Mouse (Mus musculus) bone marrow macrophage, adult 2 months (primary cell): ENCODE data around the gene Lin28b.

Experiments
- CTCF ChIP-seq: IDR thresholded peaks from 2 replicates; pipeline ENCODE4 v1.5.1; 2012; ENCODE audit warnings: low read depth, mild to moderate bottlenecking, low read length, moderate library complexity
- POLR2A ChIP-seq: IDR thresholded peaks from 2 replicates; pipeline ENCODE4 v1.6.1; 2012; ENCODE audit warnings: mild to moderate bottlenecking, low read depth, low read length, borderline replicate concordance

DNA sequence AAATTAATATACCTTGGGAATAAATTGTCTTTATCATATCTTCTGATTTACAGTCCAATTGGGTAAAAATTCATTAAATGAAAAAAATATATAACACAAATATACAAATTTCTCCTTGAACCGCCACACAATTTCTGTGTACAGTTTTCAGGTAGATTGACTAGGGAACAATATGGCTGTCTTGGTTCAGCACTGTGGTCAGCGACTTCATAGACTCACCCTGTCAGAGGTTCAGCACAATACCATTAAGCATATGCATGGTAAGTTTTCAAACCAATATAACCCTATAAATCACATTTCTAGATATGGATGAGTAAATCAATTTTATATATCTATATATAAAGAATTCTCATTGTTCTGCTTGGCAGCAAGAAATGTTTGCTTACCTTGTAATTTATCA, 3.0 kb downstream of the Lin28b start:
- TF ChIP-seq POLR2A, result no peak
- no peak for TF ChIP-seq CTCF
